Mouse (Mus musculus) midbrain, embryonic 15.5 days (tissue): ENCODE data around the gene Ctnnd2. TPM values are rescaled to one million over a fixed set of nuclear protein-coding genes. Genes with fewer than 3 reads are reported as not detected.

Experiments used
- ATAC-seq: fragments of 200-750 bp; cut with Nextera tagmentation; replicated peaks from 2 replicates; pipeline ENCODE4 v1.8.0; 2017; ENCODE audit warnings: moderate TSS enrichment
- H3K27ac ChIP-seq: fragments of 300-500 bp; sonication (generic); 2 replicates; pipeline ENCODE4 v1.5.1; 2015; ENCODE audit warnings: mild to moderate bottlenecking, inconsistent platforms
- H3K27me3 ChIP-seq: fragments of 300-500 bp; sonication (generic); replicated peaks from 2 replicates; pipeline ENCODE4 v1.6.1; 2015; ENCODE audit warnings: inconsistent platforms
- H3K36me3 ChIP-seq: fragments of 300-500 bp; sonication (generic); replicated peaks from 2 replicates; pipeline ENCODE4 v1.6.1; 2015; ENCODE audit warnings: inconsistent platforms
- H3K4me1 ChIP-seq: fragments of 300-500 bp; sonication (generic); 2 replicates; pipeline ENCODE4 v1.6.1; 2015; ENCODE audit warnings: inconsistent platforms
- H3K4me2 ChIP-seq: fragments of 300-500 bp; sonication (generic); 2 replicates; pipeline ENCODE4 v1.6.1; 2015; ENCODE audit warnings: inconsistent platforms, mild to moderate bottlenecking, moderate library complexity
- H3K4me3 ChIP-seq: fragments of 300-500 bp; sonication (generic); 2 replicates; pipeline ENCODE4 v1.5.1; 2015; ENCODE audit warnings: mild to moderate bottlenecking, inconsistent platforms
- H3K9ac ChIP-seq: fragments of 300-500 bp; sonication (generic); 2 replicates; pipeline ENCODE4 v1.6.1; 2015; ENCODE audit warnings: mild to moderate bottlenecking, inconsistent platforms
- H3K9me3 ChIP-seq: fragments of 300-500 bp; sonication (generic); 2 replicates; pipeline ENCODE4 v1.6.1; 2016; ENCODE audit warnings: inconsistent platforms
- WGBS: fragments of 180-500 bp; shearing (Covaris S2); methylation state at CpG from one replicate; pipeline ENCODE4 v1.1.7; 2015; ENCODE audit warnings: mixed read lengths; 5-methylcytosine and 5-hydroxymethylcytosine counted together
- polyA plus RNA-seq: library from polyadenylated mRNA; unstranded; fragments of >200 nt; fragmentation: Nextera tagmentation; extraction: Ambion mirVana; gene quantifications from 2 replicates; pipeline ENCODE4 v1.2.1, GENCODE M21; 2015

Ctnnd2 gene
- polyA plus RNA-seq, 1 experiment from 2014 or later: 72.2 TPM

DNA sequence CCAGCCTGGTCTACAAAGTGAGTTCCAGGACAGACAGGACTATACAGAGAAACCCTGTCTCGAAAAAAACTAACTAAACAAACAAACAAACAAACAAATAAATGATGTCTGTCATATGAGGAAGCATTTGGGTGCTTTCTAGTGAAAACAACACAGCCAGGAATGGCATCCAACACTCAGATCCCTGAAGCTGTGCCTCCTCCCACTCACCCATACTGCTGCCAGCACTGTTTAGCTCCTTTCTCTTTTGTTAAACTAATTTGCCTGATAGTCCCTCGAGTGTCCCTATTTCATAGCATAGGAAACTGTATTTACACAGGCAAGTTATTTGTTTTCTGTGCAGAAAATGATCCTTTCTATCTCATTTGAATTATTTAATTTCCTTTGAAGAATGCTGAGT is 546.8 kb downstream of the Ctnnd2 start:
- 65% methylated on average over 2 of the region's 2 CpGs for WGBS
- H3K9me3 ChIP-seq: no peaks in the 10 kb centered on the region
- no peaks in the 10 kb centered on the region for H3K27me3 ChIP-seq
- H3K4me3 ChIP-seq: no peak overlapping the region
- no peak overlapping the region for H3K27ac ChIP-seq
- H3K4me2 ChIP-seq: no peak overlapping the region
- H3K9ac ChIP-seq: no peak overlapping the region
- H3K4me1 ChIP-seq: no peaks in the 10 kb centered on the region
- ATAC-seq: no peak
- H3K36me3 ChIP-seq: no peaks in the 10 kb centered on the region

- no peak overlapping the region for H3K27ac ChIP-seq
- H3K36me3 ChIP-seq: no peaks in the 10 kb centered on the region
- 34% methylated on average over 2 of the region's 2 CpGs for WGBS
- H3K9me3 ChIP-seq: no peaks in the 10 kb centered on the region
- H3K4me1 ChIP-seq: no peaks in the 10 kb centered on the region
- ATAC-seq: no peak
- H3K9ac ChIP-seq: no peak overlapping the region
- no peaks in the 10 kb centered on the region for H3K27me3 ChIP-seq
- no peak overlapping the region for H3K4me3 ChIP-seq
- H3K4me2 ChIP-seq: no peak overlapping the region
Observed at GRCm38 (mm10) chr15:30721098-30721497, 548.7 kb downstream of the Ctnnd2 start.

- H3K9me3 ChIP-seq: no peaks in the 10 kb centered on the region
- peak overlapping the region; percentile 4; the same call in 1 of the 2 replicates for H3K27ac ChIP-seq
- H3K27me3 ChIP-seq: no peaks in the 10 kb centered on the region
- H3K9ac ChIP-seq: no peak overlapping the region
- H3K4me3 ChIP-seq: no peak overlapping the region
- H3K4me2 ChIP-seq: no peak overlapping the region
- H3K36me3 ChIP-seq: no peaks in the 10 kb centered on the region
- WGBS: 72% methylated on average over 5 of the region's 5 CpGs
- no peaks in the 10 kb centered on the region for H3K4me1 ChIP-seq
- ATAC-seq: peak; percentile 58; the same call in 1 of the 2 replicates
Observed at GRCm38 (mm10) chr15:30726066-30726465, 553.7 kb downstream of the Ctnnd2 start.

GRCm38 (mm10) chr15:30738178-30738577 is 565.8 kb downstream of the Ctnnd2 start:
- Histone ChIP-seq H3K4me2 (no peak overlapping the region), H3K36me3 (no peaks in the 10 kb centered on the region), H3K27ac (no peak overlapping the region), H3K4me1 (peaks cover 8% of the 10 kb centered on the region; the same call in 1 of the 2 replicates), H3K9ac (no peak overlapping the region), H3K4me3 (no peak overlapping the region), H3K9me3 (no peaks in the 10 kb centered on the region), H3K27me3 (no peaks in the 10 kb centered on the region)
- no peak for ATAC-seq
- 21% methylated on average over 4 of the region's 4 CpGs for WGBS

DNA sequence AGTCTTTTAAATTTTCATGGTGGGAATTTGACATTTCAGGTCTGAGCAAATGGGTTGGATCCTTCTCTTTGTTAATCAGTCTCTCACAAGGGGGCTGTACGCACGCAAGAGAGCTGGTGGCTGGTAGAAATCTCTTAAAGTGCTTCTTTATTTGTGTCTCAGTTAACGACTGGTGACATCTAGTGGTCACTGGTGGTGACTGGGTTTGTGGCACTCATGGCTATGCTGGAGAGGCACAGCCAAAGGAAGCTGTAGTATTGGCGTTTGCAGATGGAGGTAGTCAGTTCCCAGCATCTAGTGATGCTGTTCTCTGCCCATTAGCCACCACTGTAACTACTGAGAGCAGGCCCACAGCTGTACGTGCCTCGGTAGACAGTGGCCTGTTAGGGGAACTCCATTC is 568.3 kb downstream of the Ctnnd2 start:
- Histone ChIP-seq H3K4me2 (peak overlapping the region; percentile 2; the same call in 1 of the 2 replicates), H3K4me1 (peaks cover 8% of the 10 kb centered on the region; the same call in 1 of the 2 replicates), H3K36me3 (no peaks in the 10 kb centered on the region), H3K27me3 (no peaks in the 10 kb centered on the region), H3K4me3 (no peak overlapping the region), H3K9ac (no peak overlapping the region), H3K27ac (no peak overlapping the region), H3K9me3 (no peaks in the 10 kb centered on the region)
- 23% methylated on average over 6 of the region's 6 CpGs for WGBS
- peak; percentile 92 for ATAC-seq

DNA sequence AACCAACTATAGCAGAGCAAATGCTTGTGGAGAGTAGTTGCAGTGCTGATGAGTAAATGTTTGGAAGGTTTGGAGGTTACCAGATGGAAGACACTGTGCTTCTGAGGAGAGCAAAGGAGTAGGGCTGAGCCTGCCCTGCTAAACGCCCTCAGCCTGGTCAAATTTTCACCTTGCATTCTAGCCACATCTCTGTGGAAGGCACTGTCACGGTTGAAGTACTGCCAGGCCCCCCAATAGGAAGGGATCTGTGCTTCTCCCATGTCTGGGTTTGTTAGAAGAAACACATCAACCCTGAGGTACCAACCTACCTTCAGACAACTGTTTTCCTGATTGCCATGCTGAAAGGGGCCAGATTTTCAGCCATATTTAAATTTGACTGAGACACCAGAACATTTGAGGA is 585.6 kb downstream of the Ctnnd2 start:
- ATAC-seq: no peak
- no peak overlapping the region for H3K4me2 ChIP-seq
- no peaks in the 10 kb centered on the region for H3K27me3 ChIP-seq
- no peaks in the 10 kb centered on the region for H3K36me3 ChIP-seq
- no peak overlapping the region for H3K9ac ChIP-seq
- H3K27ac ChIP-seq: no peak overlapping the region
- H3K4me3 ChIP-seq: no peak overlapping the region
- WGBS: 81% methylated on average over 2 of the region's 2 CpGs
- H3K4me1 ChIP-seq: peaks cover 4% of the 10 kb centered on the region; the same call in 1 of the 2 replicates
- no peaks in the 10 kb centered on the region for H3K9me3 ChIP-seq

GRCm38 (mm10) chr15:30762211-30762610 is 589.8 kb downstream of the Ctnnd2 start:
- peaks cover 5% of the 10 kb centered on the region; the same call in 1 of the 2 replicates for H3K4me1 ChIP-seq
- no peak overlapping the region for H3K27ac ChIP-seq
- no peak for ATAC-seq
- H3K36me3 ChIP-seq: no peaks in the 10 kb centered on the region
- WGBS: 68% methylated on average over 5 of the region's 5 CpGs
- H3K9ac ChIP-seq: no peak overlapping the region
- H3K27me3 ChIP-seq: no peaks in the 10 kb centered on the region
- no peak overlapping the region for H3K4me2 ChIP-seq
- H3K4me3 ChIP-seq: no peak overlapping the region
- no peaks in the 10 kb centered on the region for H3K9me3 ChIP-seq

GRCm38 (mm10) chr15:30762695-30763285 is 590.4 kb downstream of the Ctnnd2 start:
- ATAC-seq: 0 out of 2 replicates have a peak, but pooled peaks have one; percentile 45
- Histone ChIP-seq H3K4me3 (no peak overlapping the region), H3K4me1 (peaks cover 5% of the 10 kb centered on the region; the same call in 1 of the 2 replicates), H3K9ac (no peak overlapping the region), H3K36me3 (no peaks in the 10 kb centered on the region), H3K9me3 (no peaks in the 10 kb centered on the region), H3K27me3 (no peaks in the 10 kb centered on the region), H3K4me2 (no peak overlapping the region), H3K27ac (no peak overlapping the region)
- WGBS: 80% methylated on average over 1 of the region's 1 CpGs

GRCm38 (mm10) chr15:30776931-30777330 is 604.5 kb downstream of the Ctnnd2 start:
- Histone ChIP-seq H3K27me3 (no peaks in the 10 kb centered on the region), H3K9me3 (no peaks in the 10 kb centered on the region), H3K9ac (no peak overlapping the region), H3K27ac (no peak overlapping the region), H3K36me3 (no peaks in the 10 kb centered on the region), H3K4me3 (no peak overlapping the region), H3K4me1 (peaks cover 5% of the 10 kb centered on the region; the same call in 1 of the 2 replicates), H3K4me2 (no peak overlapping the region)
- ATAC-seq: no peak
- 66% methylated on average over 7 of the region's 7 CpGs for WGBS

GRCm38 (mm10) chr15:30777801-30778200 is 605.4 kb downstream of the Ctnnd2 start:
- 90% methylated on average over 5 of the region's 5 CpGs for WGBS
- Histone ChIP-seq H3K4me3 (no peak overlapping the region), H3K36me3 (no peaks in the 10 kb centered on the region), H3K9me3 (no peaks in the 10 kb centered on the region), H3K27me3 (no peaks in the 10 kb centered on the region), H3K4me2 (no peak overlapping the region), H3K4me1 (peaks cover 5% of the 10 kb centered on the region; the same call in 1 of the 2 replicates), H3K9ac (no peak overlapping the region), H3K27ac (no peak overlapping the region)
- no peak for ATAC-seq

- Histone ChIP-seq H3K27ac (no peak overlapping the region), H3K4me2 (no peak overlapping the region), H3K9ac (no peak overlapping the region), H3K36me3 (no peaks in the 10 kb centered on the region), H3K4me3 (no peak overlapping the region), H3K9me3 (no peaks in the 10 kb centered on the region), H3K27me3 (no peaks in the 10 kb centered on the region), H3K4me1 (peaks cover 5% of the 10 kb centered on the region; the same call in 1 of the 2 replicates)
- WGBS: 94% methylated on average over 1 of the region's 1 CpGs
- ATAC-seq: no peak
Observed at GRCm38 (mm10) chr15:30779903-30780302, 607.5 kb downstream of the Ctnnd2 start.

GRCm38 (mm10) chr15:30780977-30781376 is 608.6 kb downstream of the Ctnnd2 start:
- no peak for ATAC-seq
- Histone ChIP-seq H3K4me2 (no peak overlapping the region), H3K4me3 (no peak overlapping the region), H3K27ac (no peak overlapping the region), H3K9me3 (no peaks in the 10 kb centered on the region), H3K36me3 (no peaks in the 10 kb centered on the region), H3K9ac (no peak overlapping the region), H3K4me1 (peaks cover 5% of the 10 kb centered on the region; the same call in 1 of the 2 replicates), H3K27me3 (no peaks in the 10 kb centered on the region)

DNA sequence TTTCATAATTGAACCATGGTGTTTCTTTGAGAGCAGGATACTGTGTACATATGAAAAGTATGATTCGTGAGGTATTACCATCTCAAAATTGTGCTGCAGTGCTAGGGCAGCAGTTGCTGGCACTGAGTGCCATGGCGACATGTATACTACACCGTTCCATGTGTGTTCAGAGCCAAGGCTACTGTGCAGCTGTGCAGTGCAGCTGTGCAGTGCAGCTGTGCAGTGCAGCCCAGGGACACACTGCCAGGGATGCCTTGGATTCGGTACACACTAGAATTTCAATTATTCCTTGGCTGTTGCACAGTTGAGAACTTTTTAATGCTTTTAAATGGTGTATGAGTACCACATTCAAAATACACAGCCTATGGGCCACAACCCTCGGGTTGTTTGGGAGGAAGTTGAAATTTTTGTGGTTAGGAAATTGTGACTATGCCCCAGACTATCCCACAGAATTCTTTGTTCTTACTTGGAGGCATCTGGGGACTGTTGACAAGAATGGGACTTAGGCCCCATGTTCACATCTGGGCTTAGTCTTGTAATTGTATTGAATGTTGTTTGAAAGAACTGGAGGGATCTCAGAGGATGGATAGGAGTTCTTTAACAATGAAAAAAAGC is 613.4 kb downstream of the Ctnnd2 start:
- no peak overlapping the region for H3K9ac ChIP-seq
- WGBS: 93% methylated on average over 5 of the region's 5 CpGs
- H3K36me3 ChIP-seq: no peaks in the 10 kb centered on the region
- H3K4me3 ChIP-seq: no peak overlapping the region
- no peaks in the 10 kb centered on the region for H3K27me3 ChIP-seq
- no peak for ATAC-seq
- H3K27ac ChIP-seq: no peak overlapping the region
- no peaks in the 10 kb centered on the region for H3K9me3 ChIP-seq
- peaks cover 5% of the 10 kb centered on the region; the same call in 1 of the 2 replicates for H3K4me1 ChIP-seq
- no peak overlapping the region for H3K4me2 ChIP-seq
